Mouse (Mus musculus) gastrocnemius, postnatal 4 days (tissue): ENCODE data around the gene Mnat1. TPM values are rescaled to one million over a fixed set of nuclear protein-coding genes. Genes with fewer than 3 reads are reported as not detected.

Source experiments
- DNase-seq, 2 experiments: peaks; one replicate each; pipeline ENCODE4 v3.0.0; 2021 to 2022; ENCODE audit warnings: low spot score in 2 of 2, mixed read lengths in 2 of 2
- total RNA-seq, 2 experiments: library from RNA; stranded (reverse); gene quantifications; 2 replicates each; pipeline ENCODE4 v1.2.3; 2021

The Mnat1 gene
- total RNA-seq, 2 experiments from 2014 or later: 35.7 to 36.0 TPM

GRCm38 (mm10) chr12:73304636-73305035, 181.1 kb downstream of the Mnat1 start:
- DNase-seq: no peak

DNA sequence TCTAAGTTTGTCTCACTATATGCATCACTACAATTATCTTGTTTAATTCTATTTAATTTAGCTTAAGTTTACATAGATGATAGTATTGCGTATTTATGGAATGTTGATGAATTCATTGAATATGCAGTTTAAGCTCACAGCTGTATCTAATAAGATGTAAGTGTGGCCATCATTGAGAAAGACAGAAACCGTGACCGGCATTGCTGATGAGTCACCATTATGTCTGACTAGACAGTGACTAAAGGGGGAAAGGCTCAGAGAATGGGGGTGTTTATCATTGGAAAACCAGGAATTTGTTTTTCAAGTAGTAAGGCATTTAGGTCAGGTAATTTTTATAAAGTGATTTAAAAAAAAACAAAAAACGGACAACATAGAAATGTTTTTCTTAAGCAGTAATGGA, 184.2 kb downstream of the Mnat1 start:
- DNase-seq: no peak

DNA sequence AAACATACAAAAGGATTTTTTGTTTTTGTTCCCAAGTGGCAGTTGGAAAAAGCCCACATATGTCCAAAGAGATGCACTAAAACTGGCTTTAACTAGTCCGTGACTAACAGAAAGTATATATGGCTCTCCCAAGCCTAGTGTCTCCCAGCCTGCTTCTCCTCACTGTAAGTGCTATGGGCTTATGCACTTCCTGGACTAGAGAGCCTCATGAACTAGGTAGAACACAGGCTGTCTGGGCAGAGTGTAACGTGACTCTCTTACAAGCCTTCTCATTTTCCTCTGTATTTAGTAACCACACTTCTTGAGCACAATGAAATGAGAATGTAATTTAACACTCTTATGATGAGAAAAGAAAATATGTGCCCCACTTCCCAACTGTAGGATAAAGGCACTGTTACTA, 185.2 kb downstream of the Mnat1 start:
- DNase-seq: no peak

DNA sequence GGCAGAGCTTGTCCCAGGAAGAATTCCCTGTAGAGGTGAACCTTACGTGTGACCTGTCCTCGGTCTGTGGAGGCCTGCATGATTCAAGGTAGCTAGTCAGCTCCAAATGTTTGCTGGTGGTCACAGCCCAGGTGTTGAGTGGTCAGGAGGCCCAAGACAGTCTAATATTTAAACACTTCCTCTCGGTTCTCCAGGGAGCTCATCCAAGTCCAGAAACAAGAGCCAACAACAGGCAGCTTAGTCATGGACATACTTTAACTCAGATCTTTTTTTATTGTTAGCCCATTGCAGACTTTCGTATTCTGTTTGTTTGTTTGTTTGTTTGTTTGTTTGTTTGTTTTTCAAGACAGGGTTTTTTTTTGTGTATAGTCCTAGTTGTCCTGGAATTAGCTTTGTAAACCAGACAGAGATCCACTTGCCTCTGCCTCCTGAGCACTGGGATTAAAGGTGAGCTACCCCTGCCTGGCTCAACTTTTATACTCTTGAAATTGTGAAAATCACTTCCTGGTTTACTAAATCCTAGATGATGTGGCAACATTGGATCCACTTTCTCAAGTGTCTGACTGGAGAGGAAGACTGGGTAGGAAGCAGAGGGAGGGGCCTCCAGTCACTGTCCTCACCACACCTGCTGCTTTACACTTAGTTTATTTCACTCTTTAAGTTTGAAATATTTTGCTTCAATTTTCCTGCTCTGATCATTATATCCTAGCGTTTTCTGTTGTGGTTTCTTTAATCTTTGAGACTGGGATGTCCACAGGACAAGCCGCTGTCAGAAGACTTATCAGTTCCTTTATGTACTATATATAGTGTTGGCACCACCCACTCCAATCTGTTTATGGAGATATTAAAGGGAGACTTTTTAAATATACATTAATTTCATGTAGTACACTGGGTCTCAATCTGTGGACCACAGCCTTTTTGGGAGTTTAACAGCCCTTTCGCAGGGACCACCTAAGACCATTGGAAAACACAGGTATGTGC, 194.5 kb downstream of the Mnat1 start:
- DNase-seq: no peak

Other genes with a start within 250 kb of the Mnat1 start
- not detected for gene Six6, start 183.8 kb upstream of the Mnat1 start, total RNA-seq
- gene 4930447C04Rik, start 182.9 kb upstream of the Mnat1 start, total RNA-seq: 1 to 10 TPM; 2.9 to 3.9 TPM
- gene Six1, start 69.8 kb upstream of the Mnat1 start, total RNA-seq: 10 to 100 TPM; 51.0 to 60.8 TPM
- 10 to 100 TPM; 10.9 to 11.3 TPM for gene Six4, start 10.3 kb upstream of the Mnat1 start, total RNA-seq
- 10 to 100 TPM; 12.1 to 14.8 TPM for gene Trmt5, start 163.0 kb downstream of the Mnat1 start, total RNA-seq
- 10 to 100 TPM; 13.9 to 14.8 TPM for gene Slc38a6, start 163.1 kb downstream of the Mnat1 start, total RNA-seq